Mouse (Mus musculus) ES-E14 (cell line): ENCODE measurements around the gene Mrgpra1.

Experiments
- CHD2 ChIP-seq: IDR thresholded peaks from 2 replicates; pipeline ENCODE4 v1.6.1; 2014; ENCODE audit warnings: mild to moderate bottlenecking, low read depth, low read length, inconsistent platforms
- HCFC1 ChIP-seq: IDR thresholded peaks from 2 replicates; pipeline ENCODE4 v1.6.1; 2012; ENCODE audit warnings: low read length, inconsistent platforms, borderline replicate concordance; ENCODE audit not compliant: insufficient read depth
- ZC3H11A ChIP-seq: IDR thresholded peaks from 2 replicates; pipeline ENCODE4 v1.6.1; 2012; ENCODE audit warnings: low read depth, mild to moderate bottlenecking, inconsistent platforms, low read length, borderline replicate concordance
- ZNF384 ChIP-seq: IDR thresholded peaks from 2 replicates; pipeline ENCODE4 v1.6.1; 2012; ENCODE audit warnings: low read depth, low read length, inconsistent platforms

DNA sequence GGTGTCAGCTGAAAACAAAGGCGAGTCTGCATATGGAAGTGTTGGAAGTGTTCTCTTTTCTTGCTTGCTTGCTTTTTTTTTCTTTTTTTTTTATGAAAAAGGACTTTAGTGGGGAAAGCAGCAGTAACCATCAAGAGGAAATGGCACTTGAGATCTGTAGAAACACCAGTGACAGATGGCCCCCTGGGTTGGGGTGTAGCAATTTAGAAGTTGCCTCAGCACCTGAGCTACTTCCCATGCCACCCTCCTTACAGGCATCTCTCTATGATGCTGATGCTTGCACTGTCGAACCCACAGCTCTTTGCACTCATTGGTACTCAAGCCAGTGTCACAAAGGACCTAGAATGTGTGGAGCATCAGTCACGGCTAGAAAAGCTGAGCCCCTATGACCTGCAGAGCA lies 5.6 kb downstream of the Mrgpra1 start:
- TF ChIP-seq CHD2, result no peak
- TF ChIP-seq ZNF384, result no peak
- no peak for TF ChIP-seq HCFC1
- no peak for TF ChIP-seq ZC3H11A
